Mouse (Mus musculus) C2C12 (cell line): ENCODE measurements around the gene Gm609. TPM values are rescaled to one million over a fixed set of nuclear protein-coding genes. Genes with fewer than 3 reads are reported as not detected.
"Not testable (repeated sequence)": the region's sequence is repeated elsewhere in the genome, so short reads cannot be mapped to it uniquely, and the experiment has no call there.

Source experiments
- H3K27me3 ChIP-seq: one replicate; pipeline ENCODE4 v1.6.1; 2011; ENCODE audit not compliant: control insufficient read depth, insufficient read depth, insufficient read length
- H3K36me3 ChIP-seq: one replicate; pipeline ENCODE4 v1.6.1; 2011; ENCODE audit not compliant: control insufficient read depth, insufficient read depth
- H3K4me3 ChIP-seq: one replicate; pipeline ENCODE4 v1.5.1; 2011; ENCODE audit warnings: mild to moderate bottlenecking, control low read depth; ENCODE audit not compliant: poor library complexity, insufficient read depth, severe bottlenecking
- H3K79me2 ChIP-seq: one replicate; pipeline ENCODE4 v1.6.1; 2011; ENCODE audit not compliant: control insufficient read depth, insufficient read depth
- H3K79me3 ChIP-seq: one replicate; pipeline ENCODE4 v1.6.1; 2011; ENCODE audit warnings: low read depth, control low read depth
- H3ac ChIP-seq: one replicate; pipeline ENCODE3; 2011; ENCODE audit warnings: low read depth; ENCODE audit not compliant: control insufficient read depth, insufficient read length
- CEBPB ChIP-seq: IDR thresholded peaks from one replicate; pipeline ENCODE4 v1.6.1; 2011; ENCODE audit warnings: low read depth, mild to moderate bottlenecking, control low read depth, moderate library complexity
- CTCF ChIP-seq: IDR thresholded peaks from one replicate; pipeline ENCODE4 v1.5.1; 2011; ENCODE audit not compliant: control insufficient read depth, insufficient read depth, insufficient read length
- FOSL1 ChIP-seq: IDR thresholded peaks from one replicate; pipeline ENCODE4 v1.8.0; 2011; ENCODE audit warnings: mild to moderate bottlenecking, low read length; ENCODE audit not compliant: poor library complexity, insufficient read depth, severe bottlenecking
- MAX ChIP-seq: IDR thresholded peaks from one replicate; pipeline ENCODE4 v1.6.1; 2011; ENCODE audit warnings: mild to moderate bottlenecking, control low read depth
- MYOD1 ChIP-seq: IDR thresholded peaks from one replicate; pipeline ENCODE4 v1.6.1; 2011; ENCODE audit warnings: low read depth; ENCODE audit not compliant: control insufficient read depth, insufficient read length
- MYOG ChIP-seq: IDR thresholded peaks from one replicate; pipeline ENCODE4 v1.6.1; 2011; ENCODE audit not compliant: control insufficient read depth, insufficient read length; ENCODE audit errors: extremely low read depth
- USF1 ChIP-seq: IDR thresholded peaks from one replicate; pipeline ENCODE4 v1.6.1; 2011; ENCODE audit warnings: low read depth, mild to moderate bottlenecking, control low read depth, moderate library complexity
- polyA plus RNA-seq: library from polyadenylated mRNA; unstranded; fragments of >200 nt; fragmentation: generic; extraction: Trizol; gene quantifications from one replicate; pipeline ENCODE4 v1.2.1, GENCODE M21; 2012; ENCODE audit warnings: missing spikeins

The Gm609 gene
- polyA plus RNA-seq, 1 experiment: not detected

GRCm38 (mm10) chr16:45413497-45413896, 79.3 kb downstream of the Gm609 start:
- TF ChIP-seq MYOD1 (no peak), MAX (no peak)
- Histone ChIP-seq H3ac (no peak overlapping the region), H3K36me3 (no peaks in the 10 kb centered on the region), H3K4me3 (no peak overlapping the region), H3K79me3 (no peaks in the 10 kb centered on the region), H3K79me2 (no peaks in the 10 kb centered on the region), H3K27me3 (no peaks in the 10 kb centered on the region)

GRCm38 (mm10) chr16:45409064-45409446, 83.7 kb downstream of the Gm609 start:
- H3ac ChIP-seq, H3K79me2 ChIP-seq, H3K79me3 ChIP-seq, H3K27me3 ChIP-seq, H3K36me3 ChIP-seq, H3K4me3 ChIP-seq: not testable (repeated sequence)

GRCm38 (mm10) chr16:45408425-45409063, 84.2 kb downstream of the Gm609 start, which contains the start of gene Cd200:
Gene Cd200 (minus strand): TSS chr16:45409053.
- TF ChIP-seq FOSL1 (no peak), USF1 (no peak), MAX (no peak), MYOG (no peak), CEBPB (no peak), MYOD1 (no peak), CTCF (no peak)

GRCm38 (mm10) chr16:45407645-45408400, 84.9 kb downstream of the Gm609 start:
- Histone ChIP-seq H3K79me3 (no peaks in the 10 kb centered on the region), H3K36me3 (no peaks in the 10 kb centered on the region), H3ac (no peak overlapping the region), H3K79me2 (no peaks in the 10 kb centered on the region), H3K27me3 (no peaks in the 10 kb centered on the region), H3K4me3 (peak overlapping the region; percentile 11)
- no peak for TF ChIP-seq MYOD1
- no peak for TF ChIP-seq CTCF
- no peak for TF ChIP-seq FOSL1
- TF ChIP-seq MYOG: no peak
- TF ChIP-seq CEBPB: no peak
- no peak for TF ChIP-seq USF1
- no peak for TF ChIP-seq MAX

More at GRCm38 (mm10) chr16:45408425-45409063, 84.2 kb downstream of the Gm609 start, which contains the start of gene Cd200:
- peak within 1 kb of the TSS; percentile 15 for H3K4me3 ChIP-seq
- H3K36me3 ChIP-seq: no peaks in the 10 kb centered on the region
- peak within 1 kb of the TSS; percentile 31 for H3ac ChIP-seq
- no peaks in the 10 kb centered on the region for H3K27me3 ChIP-seq
- H3K79me2 ChIP-seq: no peaks in the 10 kb centered on the region
- H3K79me3 ChIP-seq: no peaks in the 10 kb centered on the region

GRCm38 (mm10) chr16:45407091-45407490, 85.7 kb downstream of the Gm609 start:
- no peaks in the 10 kb centered on the region for H3K79me3 ChIP-seq
- no peaks in the 10 kb centered on the region for H3K27me3 ChIP-seq
- no peaks in the 10 kb centered on the region for H3K36me3 ChIP-seq
- no peak overlapping the region for H3ac ChIP-seq
- TF ChIP-seq FOSL1: no peak
- no peak for TF ChIP-seq MYOG
- TF ChIP-seq USF1: no peak
- TF ChIP-seq CEBPB: no peak
- no peak for TF ChIP-seq MAX
- no peak for TF ChIP-seq CTCF
- no peak for TF ChIP-seq MYOD1
- no peaks in the 10 kb centered on the region for H3K79me2 ChIP-seq
- no peak overlapping the region for H3K4me3 ChIP-seq

- H3K79me3 ChIP-seq: no peaks in the 10 kb centered on the region
- no peak overlapping the region for H3K4me3 ChIP-seq
- no peaks in the 10 kb centered on the region for H3K27me3 ChIP-seq
- H3ac ChIP-seq: no peak overlapping the region
- TF ChIP-seq MYOG (no peak), MAX (no peak), USF1 (no peak), CEBPB (no peak), FOSL1 (no peak), CTCF (no peak), MYOD1 (no peak)
- no peaks in the 10 kb centered on the region for H3K36me3 ChIP-seq
- H3K79me2 ChIP-seq: no peaks in the 10 kb centered on the region
These were observed 89.8 kb downstream of the Gm609 start for GRCm38 (mm10) chr16:45402951-45403350.
